Mouse (Mus musculus) testis, postnatal 10 days (tissue): ENCODE measurements around the gene Morc2a.
A peak's percentile ranks its signal among the peaks of the same experiment; 100 is the strongest.

Experiments
- DNase-seq: peaks from one replicate; pipeline ENCODE4 v3.0.0; 2021; ENCODE audit warnings: low spot score

Morc2a gene

DNA sequence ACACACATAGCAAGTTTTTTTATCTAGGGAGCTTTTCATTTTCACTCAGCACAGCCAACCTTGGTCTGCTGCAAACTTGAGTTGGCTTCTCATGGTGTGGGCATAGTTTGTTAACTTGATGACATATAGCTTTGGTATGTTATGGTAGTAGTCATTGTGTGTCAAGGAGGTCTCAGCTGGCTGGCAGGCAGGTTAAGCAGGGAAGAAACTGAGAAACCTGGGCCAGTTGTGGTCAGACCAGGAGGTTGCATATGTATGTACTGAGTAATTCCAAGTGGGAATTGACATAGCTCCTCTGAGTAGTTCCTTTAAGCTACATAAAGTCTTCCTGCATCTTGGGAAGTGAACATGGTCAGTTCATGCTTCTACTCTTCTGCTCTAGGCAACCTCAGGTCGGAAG, 35.2 kb downstream of the Morc2a start:
- no peak for DNase-seq

GRCm38 (mm10) chr11:3684723-3685430, 35.9 kb downstream of the Morc2a start:
- DNase-seq, result peak; percentile 50

GRCm38 (mm10) chr11:3685431-3685830, 36.4 kb downstream of the Morc2a start:
- DNase-seq, result peak; percentile 23

DNA sequence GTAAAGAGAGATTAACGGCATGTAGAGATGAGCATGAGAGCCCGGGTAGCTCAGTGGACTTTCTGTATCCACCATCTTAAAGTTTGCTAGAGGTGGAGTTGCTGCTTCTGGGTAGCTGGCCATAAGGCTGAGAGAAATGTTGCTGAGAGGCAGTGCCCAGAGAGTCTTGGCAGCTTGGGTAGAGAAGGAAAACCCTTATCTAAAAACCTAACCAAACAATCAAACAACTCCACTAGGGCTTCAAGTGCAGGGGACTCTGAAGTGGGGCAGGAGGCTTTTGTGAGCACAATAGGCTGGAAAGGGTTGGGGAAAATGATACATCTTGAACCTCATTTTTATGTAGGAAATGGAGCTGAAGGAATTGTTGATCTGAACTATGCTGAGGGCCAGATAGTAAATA, 37.3 kb downstream of the Morc2a start:
- DNase-seq, result peak; percentile 16

GRCm38 (mm10) chr11:3686885-3687284, 37.9 kb downstream of the Morc2a start:
- DNase-seq, result peak; percentile 27

GRCm38 (mm10) chr11:3691746-3692145, 42.8 kb downstream of the Morc2a start:
- no peak for DNase-seq

DNA sequence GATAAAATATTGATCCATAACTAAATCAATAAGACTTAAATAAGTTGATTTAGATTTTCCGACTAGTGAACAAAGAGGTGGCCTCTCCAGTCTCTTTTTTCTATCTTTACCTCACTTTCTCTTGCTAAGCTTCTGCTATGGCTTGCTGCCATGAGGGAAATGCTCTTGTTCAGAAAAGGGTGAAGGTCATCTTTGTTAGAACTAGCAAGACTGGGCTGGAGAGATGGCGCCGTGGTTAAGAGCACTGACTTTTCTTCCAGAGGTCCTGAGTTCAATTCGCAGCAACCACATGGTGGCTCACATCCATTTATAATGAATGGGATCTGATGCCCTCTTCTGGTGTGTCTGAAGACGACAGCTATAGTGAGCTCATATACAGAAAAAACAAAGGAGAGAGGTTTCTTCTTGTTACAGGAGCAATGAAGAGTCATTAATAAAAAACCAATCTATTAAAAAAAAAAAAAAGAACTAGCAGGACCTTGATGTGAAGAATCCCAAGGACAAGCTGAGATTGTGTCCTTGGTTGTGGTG, 47.2 kb downstream of the Morc2a start:
- DNase-seq, result no peak

DNA sequence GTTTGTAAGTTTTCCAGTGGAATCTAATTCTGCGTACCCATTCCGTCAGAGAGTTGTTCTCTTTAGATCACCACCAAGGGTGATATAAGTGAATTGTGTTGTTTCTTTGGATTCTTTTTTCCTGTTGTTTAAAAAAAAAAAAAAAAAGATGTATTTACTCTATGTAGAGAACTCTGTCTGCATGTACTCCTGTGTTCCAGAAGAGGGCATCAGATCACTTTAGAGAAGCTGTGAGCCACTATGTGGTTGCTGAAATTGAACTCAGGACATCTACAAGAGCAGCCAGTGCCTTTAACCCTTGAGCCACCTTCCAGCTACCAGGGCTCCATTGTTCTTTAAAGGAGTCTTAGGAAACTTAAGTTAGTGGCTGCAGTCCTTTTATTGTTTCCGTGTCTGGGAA, 48.5 kb downstream of the Morc2a start:
- no peak for DNase-seq

GRCm38 (mm10) chr11:3703089-3703992, 54.4 kb downstream of the Morc2a start:
- no peak for DNase-seq

DNA sequence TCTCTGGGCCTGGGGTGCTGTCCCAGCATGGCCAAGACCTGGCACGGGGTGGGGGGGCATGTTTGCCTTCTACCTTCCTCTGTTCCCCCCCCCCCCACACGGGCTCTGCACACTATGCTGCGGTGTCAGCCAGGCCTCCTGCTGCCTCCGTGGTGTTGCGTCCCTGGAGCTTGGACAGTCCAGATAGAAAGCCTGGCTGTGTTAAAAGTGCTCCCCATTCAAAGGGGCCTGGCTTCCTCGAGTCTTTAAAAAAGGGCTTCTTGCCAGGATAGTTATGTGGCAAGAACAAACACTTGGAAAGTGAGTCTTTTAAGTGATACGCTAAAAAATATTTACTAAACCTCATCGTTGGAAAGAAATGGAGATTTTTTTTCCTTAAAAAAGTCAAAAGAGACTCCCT, 55.4 kb downstream of the Morc2a start:
- DNase-seq, result no peak

DNA sequence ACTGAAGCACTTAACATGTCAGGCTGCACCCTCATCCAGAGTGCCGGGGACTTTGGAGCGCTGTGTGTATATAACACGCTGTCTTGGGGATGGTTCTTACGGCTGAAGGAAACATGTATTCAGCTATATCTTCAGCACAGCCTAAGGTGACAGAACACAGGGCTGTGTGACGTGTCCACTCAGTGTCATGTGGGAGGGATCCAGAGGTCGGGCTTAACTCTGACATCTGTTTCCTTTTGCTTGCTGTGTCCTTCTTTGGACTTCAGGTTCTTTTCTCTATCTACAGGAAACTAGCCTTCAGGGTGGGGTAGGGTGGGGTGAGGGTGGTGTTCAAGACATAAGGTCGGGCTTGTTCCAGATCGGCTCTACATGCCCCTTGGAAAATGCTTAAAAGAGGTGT, 58.1 kb downstream of the Morc2a start:
- DNase-seq, result no peak

DNA sequence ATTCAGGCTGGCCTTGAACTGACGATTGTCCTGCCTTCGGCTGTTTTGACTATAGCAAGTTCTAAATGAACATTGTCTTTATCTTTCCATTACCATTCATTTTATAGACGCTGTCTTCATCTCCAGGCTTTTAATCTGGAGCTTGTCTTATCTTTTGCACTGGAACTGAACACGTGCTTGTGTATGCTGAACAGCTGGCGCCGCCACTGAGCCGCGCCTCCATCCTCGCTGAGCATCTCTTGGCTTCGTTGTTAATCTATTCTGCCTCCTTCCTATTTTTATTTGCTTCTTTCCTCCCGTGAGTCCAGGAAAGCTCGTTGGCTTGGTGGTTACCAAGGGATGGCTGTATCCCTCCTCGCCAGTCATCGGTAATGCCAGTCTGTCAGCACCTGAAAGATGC, 61.2 kb downstream of the Morc2a start:
- no peak for DNase-seq

DNA sequence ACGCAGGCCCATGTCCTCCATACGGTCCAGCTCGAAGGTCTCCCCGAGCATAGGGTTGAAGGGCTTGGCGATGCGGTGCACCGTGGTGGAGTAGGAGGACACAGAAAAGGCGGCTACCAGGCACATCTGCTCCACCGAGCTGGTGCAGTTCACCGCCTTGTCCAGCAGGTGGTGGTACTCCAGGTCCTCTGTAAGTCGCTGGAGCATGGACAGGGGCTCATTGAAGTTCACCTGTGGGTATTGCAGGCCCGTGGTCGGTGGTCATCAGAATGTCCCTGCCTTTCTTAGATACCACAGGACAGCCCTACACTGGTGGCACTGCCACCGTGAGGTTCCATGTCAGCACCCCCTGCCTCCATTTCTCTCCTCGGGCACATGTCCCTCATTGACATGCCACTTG, 65.5 kb downstream of the Morc2a start:
- DNase-seq, result peak; percentile 79

DNA sequence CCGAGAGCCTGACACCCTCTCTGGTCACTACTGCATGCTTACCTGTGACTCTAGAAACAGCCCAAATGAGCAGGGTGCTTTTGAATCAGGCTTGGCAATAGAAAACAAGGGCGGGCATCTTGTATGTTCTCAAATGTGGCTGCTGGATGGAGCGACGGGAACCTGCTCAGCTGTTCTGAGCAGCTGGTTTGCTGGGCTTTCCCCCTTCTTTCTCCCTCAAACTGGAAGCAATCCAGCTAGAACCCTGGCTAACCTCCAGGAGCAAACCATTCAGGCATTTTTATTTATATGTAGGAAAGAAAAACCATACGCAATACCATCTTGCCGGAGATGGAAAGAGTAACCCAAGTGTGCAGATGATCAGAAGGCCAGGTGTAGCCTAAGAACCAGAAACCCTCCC, 67.7 kb downstream of the Morc2a start:
- no peak for DNase-seq

GRCm38 (mm10) chr11:3722036-3722435, 73.0 kb downstream of the Morc2a start:
- DNase-seq, result no peak

GRCm38 (mm10) chr11:3722861-3723260, 73.9 kb downstream of the Morc2a start:
- no peak for DNase-seq

DNA sequence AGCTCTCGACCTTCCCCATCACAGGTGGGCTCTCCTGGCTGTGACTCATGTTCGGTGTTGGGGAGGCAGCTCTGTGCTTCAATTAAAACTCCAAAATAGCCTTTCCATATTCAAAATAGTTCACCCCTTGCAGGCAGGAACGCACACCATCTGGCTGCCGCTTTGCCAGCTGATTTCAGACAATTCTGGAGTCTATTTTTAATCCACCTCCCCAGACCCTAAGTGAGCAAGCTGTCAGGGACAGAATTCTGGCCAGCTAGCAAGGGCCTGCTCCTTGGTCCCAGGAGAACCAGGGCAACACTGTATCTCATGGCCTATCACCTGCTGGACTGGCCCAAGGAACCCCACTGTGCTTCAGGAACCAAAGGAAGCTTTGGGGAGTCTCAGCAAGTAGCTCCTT, 74.9 kb downstream of the Morc2a start:
- no peak for DNase-seq

DNA sequence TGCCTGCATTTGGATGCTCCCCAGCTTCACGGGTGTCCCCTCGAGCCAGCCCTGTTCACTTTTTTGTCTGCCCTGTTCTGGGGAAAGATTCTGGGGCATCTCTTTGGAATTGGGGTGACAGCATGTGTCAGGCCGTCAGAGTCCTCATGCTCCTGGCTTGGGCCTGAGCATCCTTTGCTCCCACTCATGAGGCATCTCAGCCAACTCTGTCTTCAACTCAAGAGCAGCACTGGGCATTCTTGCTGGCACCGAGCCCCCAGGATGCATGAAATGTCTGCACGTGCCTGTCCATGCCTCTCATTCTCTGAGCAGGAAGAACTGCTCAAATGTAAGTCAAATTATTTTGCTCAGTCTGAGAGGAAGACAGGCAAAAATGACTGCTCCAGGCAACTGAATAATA, 75.7 kb downstream of the Morc2a start:
- no peak for DNase-seq

GRCm38 (mm10) chr11:3725331-3726054, 76.5 kb downstream of the Morc2a start:
- no peak for DNase-seq

DNA sequence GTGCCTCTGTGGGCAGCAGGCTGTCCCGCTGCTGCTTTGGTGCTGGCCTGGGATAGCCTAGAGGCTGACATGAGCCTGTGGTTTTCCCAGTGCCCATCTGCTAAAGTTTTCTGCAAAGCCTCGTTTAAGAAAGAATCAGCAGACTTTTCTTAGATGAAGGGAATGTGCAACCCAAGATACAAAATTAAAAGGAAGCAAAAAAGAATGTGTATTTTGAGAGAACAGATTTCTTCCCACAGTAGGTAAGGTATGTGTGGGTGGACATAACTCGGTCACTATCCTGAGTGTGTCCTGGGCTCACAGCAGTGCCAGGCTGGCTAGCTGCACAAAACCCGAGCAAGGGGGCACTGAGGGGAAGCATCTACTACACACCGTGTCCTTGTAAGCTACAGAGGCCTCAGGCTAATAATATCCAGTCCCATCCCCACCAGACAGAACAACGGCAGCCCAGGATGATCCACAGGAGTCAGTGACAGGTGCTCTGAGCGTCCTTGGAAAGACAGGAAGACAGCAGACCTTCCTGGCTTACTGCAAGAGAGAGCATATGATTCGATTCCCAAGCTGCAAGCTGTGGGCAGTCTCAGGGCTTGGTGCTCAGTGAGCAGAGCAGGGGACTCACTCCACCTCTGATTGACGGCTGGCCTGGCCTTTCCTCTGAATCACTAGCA, 78.6 kb downstream of the Morc2a start:
- no peak for DNase-seq

GRCm38 (mm10) chr11:3731469-3731868, 82.5 kb downstream of the Morc2a start:
- DNase-seq, result no peak
